Mouse (Mus musculus) ZHBTc4 (cell line): Measurements from ENCODE around the gene Atoh7.

ENCODE experiments used
- DNase-seq: peaks from one replicate; pipeline ENCODE4 v3.0.0-alpha.2; 2011; ENCODE audit warnings: low read depth, low spot score

Atoh7 gene

GRCm38 (mm10) chr10:63099521-63099920 lies at the start of gene Atoh7:
Atoh7 (plus strand) TSS chr10:63099651.
- DNase-seq: peak; percentile 58

DNA sequence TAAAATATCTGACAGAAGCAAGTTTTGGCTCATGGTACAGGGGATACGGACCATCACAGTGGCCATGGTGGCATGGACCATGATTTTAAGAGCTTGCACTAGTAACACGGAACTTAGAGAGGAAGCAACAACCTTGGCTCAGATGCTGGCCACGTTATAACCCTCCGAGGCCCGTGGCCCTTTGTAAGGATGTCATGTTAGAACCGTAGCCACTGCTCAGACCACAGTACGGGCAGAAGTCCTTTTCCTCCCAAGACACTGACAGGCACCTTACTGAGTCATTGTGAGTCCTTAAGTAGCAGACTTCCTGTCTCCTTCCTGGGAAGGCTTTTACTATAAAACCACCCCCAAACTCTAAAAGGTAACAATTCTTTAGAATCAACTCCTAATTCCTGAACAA lies 48.2 kb upstream of the Atoh7 start:
- no peak for DNase-seq

DNA sequence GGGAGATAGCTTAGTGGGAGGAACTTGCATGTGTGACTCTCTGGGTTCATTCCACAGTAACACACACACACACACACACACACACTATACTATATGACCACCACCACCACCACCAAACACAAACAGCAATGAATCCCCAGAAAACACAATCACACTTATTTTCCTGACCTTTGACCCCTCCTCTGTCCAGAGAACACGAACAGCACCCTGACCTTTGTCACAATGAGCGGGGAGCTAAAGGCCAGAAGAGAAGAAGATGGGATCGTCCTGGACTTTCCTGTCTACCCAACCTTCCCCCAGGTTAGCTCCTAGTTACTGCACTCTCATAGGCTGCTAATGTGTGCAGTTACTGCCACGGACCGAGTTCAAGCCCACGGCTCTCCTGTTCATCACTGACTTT lies 47.4 kb upstream of the Atoh7 start:
- DNase-seq: no peak

- DNase-seq: peak; percentile 50
These were observed 46.4 kb upstream of the Atoh7 start for GRCm38 (mm10) chr10:63053007-63053406.

- DNase-seq: peak; percentile 75
These were observed 45.4 kb upstream of the Atoh7 start for GRCm38 (mm10) chr10:63054071-63054470.

DNA sequence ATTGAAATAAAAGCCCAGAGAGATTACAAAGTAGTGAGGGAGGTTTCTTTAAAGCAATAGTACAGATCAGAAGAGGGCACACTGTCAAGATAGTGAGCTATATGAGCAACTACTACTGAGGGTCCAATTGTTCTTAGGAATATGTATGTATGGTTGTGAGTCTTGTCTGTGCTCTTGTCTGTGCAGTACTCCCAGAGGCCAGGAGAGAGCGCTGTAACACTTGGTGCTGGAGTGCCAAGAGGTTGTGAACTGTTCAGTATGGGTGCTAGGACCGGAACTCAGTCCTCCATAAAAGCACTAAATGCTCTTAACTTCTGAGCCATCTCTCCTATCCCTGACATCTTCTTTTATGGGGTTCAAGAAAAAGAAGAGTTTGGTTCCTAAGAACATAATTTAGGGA lies 44.9 kb upstream of the Atoh7 start:
- DNase-seq: peak; percentile 68

GRCm38 (mm10) chr10:63056966-63057750 lies 42.3 kb upstream of the Atoh7 start:
- DNase-seq: peak; percentile 92

DNA sequence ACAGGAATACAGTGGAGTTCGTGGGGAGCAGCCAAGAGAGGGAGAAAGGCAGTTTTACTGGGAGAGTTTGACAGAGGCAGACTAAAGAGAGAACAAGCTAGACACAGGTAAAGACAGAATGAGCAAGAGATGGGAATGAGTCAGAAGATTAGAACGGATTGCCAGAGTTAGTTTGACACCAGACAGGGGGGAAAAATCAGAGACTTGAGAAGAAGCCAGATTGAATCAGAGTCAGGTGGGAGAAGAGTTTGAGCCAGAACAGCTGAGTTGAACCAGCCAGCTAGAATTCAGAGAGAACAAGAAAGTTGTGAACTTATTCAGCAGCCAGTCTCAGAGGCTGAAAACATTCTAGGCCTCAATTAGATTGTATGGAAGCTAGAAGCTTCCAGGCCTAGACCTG lies 39.6 kb upstream of the Atoh7 start, which contains the start of gene Pbld1:
Gene Pbld1, plus strand, starts transcription at position 301 of the 400 bp plus-strand sequence.
- DNase-seq: no peak

DNA sequence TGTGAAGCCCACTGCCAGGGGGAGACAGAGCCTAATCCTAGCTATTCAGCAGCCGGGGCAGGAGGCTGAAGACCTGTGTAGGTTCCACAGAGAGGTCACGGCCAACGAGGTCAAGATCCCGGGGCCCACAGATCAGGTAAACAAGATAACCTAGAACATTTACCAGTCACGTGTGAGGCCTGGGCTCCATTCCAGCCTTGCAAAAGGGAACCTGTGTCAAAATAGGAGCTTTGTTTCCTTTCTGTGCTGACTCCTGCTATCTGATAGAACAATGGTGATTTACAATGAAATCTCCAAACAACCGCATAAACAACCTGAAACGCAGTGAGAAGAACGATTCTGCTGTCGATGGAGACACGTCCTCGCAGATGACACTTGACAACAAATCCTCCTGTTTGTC lies 39.0 kb upstream of the Atoh7 start:
- no peak for DNase-seq

DNA sequence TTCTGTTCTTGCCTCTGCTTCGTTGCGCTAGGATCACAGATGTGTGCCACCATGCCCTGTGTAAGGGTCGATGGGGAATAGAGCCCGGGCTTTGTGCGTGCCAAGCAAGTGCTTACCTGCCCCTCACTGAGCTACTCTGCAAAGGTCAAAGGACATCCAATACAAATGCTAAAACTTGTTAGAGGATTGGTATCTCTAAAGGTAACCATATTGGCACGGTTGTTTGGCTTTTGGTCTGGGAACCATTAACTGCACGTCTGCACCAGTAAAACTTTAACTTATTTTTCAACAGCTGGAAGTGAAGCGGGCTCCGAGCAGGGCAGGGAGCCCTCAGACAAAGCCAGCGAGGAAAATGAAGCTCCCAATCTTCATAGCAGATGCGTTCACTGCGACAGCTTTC lies 38.2 kb upstream of the Atoh7 start:
- no peak for DNase-seq

DNA sequence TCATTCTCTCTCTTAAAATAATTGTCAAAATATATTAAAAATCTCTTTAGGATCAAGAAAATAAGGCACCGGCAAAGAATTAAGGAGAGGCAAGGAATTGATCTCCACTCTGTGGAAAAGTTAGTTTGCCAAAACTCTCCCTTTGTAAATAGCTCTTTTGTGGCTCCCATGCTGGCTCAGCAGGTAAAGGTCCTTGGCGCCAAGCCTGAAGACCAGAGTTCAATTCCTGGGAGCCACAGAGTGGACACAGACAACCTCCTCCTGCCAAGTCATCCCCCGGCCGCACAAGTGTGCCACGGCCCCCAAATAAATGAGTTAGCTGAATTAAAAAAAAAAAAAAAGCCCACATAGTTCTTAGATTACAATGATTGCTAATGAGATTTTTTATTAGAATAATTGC lies 36.8 kb upstream of the Atoh7 start:
- DNase-seq: no peak

DNA sequence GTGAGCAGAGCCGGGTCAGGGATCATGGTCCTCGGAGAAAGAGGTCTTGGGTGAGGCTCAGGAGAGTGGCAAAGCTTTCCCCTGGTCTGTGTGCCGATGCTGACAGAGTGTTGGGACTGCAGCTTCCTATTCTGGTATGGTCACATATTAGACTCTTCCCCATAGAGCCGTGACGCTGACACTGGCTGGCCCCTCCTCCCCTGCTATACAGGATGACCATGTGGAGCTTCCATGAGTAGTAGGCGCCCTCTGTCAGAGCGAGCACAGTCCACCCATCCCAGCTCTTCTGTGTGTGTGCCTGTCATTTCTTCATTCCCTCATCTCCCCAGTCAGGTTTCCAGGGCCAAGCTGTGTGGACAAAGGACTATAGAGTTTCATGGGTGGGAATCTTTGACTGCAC lies 36.1 kb upstream of the Atoh7 start:
- DNase-seq: no peak

GRCm38 (mm10) chr10:63064516-63064915 lies 34.9 kb upstream of the Atoh7 start:
- DNase-seq: no peak

GRCm38 (mm10) chr10:63065561-63065960 lies 33.9 kb upstream of the Atoh7 start:
- no peak for DNase-seq

DNA sequence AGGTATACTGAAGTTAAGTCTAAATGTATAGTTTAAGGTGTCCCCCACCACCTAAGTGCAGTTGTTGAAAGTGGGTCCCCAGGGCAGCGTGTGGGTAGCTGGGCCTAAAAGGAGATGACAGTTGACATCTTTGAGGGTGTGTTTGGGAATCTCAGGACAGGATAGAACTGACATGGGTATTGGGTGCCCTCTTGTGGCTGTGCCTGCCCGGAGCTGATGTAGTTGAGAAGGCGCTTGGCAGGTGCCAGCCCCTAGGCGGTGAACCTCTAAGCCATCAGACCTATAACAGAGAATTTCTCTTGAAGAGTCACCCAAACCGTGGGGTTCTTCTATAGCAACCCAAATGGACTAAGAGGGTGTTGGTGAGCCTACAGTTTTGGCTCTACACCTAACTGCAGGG lies 33.5 kb upstream of the Atoh7 start:
- peak; percentile 84 for DNase-seq

DNA sequence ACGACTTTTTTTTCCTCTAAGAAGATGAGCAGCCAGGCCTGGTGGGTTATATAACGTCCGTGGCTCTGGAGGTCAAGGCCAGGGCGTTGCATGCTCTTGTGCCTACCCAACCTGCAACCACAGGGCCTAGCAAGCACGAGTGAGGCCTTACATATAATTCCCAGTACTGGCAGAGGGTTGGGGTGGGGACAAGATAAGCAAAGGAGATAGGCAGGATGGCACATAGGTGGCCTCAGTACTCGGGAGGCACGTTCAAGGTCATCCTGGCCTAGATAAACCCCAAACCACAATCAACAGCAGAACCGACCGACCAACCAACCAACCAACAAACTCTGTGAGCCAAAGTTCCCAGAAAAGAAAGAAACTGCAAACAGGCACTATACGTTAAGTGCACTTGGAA lies 13.1 kb upstream of the Atoh7 start:
- DNase-seq: no peak

DNA sequence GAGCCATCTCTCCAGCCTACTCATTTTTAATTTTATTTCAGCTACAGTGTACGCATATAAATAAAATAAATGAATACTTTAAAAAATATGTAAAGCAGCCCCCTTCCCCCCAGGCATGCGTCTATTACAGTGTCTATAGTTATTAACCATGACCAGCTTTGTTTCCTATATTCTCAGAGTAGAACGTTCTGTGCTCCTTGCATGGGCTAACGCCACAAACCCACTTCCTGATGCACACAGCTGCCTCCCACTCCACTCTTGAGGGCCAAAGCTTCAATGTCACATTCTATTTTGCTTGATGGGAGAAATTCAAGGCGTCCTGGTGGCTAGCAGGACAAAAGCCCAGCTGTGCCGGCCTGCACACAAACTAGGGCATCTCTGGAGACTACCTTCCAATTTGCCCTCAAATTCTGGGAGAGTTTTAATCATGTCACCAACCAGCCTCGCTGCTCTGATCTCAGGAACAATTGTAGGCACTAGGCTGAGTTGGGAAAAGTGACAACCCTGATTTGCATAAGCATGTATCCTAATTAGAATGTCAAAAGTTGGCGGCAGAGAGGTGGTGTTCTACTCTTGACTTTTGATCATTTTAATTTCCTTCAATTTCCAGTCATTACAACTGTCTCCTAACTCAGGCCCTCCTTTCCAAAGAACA lies 10.2 kb upstream of the Atoh7 start:
- peak; percentile 78 for DNase-seq

GRCm38 (mm10) chr10:63089758-63090571 lies 9.5 kb upstream of the Atoh7 start:
- DNase-seq: no peak

- no peak for DNase-seq
These were observed 7.5 kb upstream of the Atoh7 start for GRCm38 (mm10) chr10:63091915-63092314.

DNA sequence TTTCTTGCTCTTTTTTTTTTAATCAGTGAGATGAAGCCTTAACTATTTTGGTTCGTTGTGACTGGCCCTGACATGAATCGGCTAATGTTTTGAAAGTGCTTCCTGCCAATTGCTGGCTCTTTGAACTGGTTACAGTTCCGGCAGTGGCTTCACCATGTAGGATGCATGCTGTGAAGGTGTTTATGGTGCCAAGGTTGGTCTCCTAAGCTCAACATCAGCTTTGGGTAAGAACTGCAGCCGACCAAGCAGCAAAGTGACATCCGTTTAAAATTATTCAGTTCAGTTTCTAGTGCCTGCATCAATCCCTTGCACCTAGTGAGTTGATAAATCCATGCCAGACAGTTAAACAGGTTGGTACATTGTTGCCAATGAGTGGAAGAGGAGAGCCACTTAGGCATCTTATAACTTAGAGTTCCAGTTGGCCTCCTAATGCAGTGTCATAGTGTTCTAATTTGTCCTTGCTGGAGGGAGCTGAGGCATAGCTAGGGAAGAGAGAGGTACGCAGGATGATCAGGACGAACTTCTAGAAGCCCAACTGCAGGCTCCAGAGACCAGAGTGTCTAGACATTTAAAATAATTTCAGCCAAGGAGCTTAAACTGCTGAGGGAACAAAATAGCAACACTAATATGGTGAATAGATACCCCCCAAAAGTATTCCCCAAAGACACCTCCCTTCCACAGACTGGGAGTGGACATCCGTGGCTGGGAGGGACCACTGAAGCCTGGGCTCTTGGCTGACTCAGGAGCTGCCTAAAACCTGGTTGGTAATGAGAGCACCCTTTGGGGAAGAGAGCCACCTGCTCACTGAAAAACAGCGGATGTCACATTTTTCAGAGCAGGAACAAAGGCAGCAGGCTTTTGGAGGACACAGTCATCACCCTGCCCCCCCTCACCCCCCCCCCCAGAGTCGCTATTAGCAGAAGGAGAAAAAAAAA lies 6.6 kb upstream of the Atoh7 start:
- DNase-seq: no peak

GRCm38 (mm10) chr10:63096757-63097156 lies 2.7 kb upstream of the Atoh7 start:
- no peak for DNase-seq
